Mouse (Mus musculus): ENCODE results near the gene Hrc. TPM values are rescaled to one million over a fixed set of nuclear protein-coding genes. Genes with fewer than 3 reads are reported as not detected.

Hrc gene
- polyA plus RNA-seq, 1 experiment: 0.09 TPM

DNA sequence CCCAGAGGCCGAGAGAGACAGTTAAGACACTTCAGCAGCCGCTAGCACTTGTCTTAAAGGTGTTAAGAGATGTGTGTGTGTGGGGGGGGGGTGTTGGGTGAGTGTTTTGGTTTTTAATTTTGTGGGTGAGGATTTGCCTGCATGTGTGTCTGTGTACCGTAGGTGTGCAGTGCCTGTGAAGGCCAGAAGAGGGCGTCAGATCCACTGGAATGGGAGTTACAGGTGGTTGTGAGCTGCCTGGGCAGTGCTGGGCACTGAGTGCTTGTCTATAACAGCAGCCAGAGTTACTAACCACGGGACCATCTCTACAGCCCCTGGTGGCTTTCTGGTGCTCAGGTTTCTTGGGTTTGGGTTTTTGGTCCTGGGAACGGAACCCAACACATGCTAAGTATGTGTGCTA is 3.6 kb upstream of the Hrc start:
- no peak overlapping the region for H3K27ac ChIP-seq (ENCODE audit: insufficient read depth, low read length)
- no peak overlapping the region for H3K4me3 ChIP-seq (ENCODE audit: extremely low read depth, insufficient read depth, insufficient read length)
- H3K4me1 ChIP-seq (ENCODE audit: control insufficient read depth, insufficient read depth, insufficient read length): peaks cover 9% of the 10 kb centered on the region; the same call in 1 of the 2 replicates
- H3K27me3 ChIP-seq (ENCODE audit: control insufficient read depth, insufficient read depth, low read length): no peaks in the 10 kb centered on the region
- no peak for DNase-seq (ENCODE audit: low read depth in 1 of 2, low spot score in 2 of 2)
- H3K36me3 ChIP-seq (ENCODE audit: control insufficient read depth, insufficient read depth, low read length): no peaks in the 10 kb centered on the region
- TF ChIP-seq CTCF (IDR thresholded peaks at IDR 0.05; ENCODE audit: extremely low read depth, insufficient read depth, insufficient read length, insufficient replicate concordance) (no peak), POLR2A (IDR thresholded peaks at IDR 0.05; ENCODE audit: low read depth, low read length) (no peak)
- 91% methylated on average over 6 of the region's 6 CpGs for WGBS

DNA sequence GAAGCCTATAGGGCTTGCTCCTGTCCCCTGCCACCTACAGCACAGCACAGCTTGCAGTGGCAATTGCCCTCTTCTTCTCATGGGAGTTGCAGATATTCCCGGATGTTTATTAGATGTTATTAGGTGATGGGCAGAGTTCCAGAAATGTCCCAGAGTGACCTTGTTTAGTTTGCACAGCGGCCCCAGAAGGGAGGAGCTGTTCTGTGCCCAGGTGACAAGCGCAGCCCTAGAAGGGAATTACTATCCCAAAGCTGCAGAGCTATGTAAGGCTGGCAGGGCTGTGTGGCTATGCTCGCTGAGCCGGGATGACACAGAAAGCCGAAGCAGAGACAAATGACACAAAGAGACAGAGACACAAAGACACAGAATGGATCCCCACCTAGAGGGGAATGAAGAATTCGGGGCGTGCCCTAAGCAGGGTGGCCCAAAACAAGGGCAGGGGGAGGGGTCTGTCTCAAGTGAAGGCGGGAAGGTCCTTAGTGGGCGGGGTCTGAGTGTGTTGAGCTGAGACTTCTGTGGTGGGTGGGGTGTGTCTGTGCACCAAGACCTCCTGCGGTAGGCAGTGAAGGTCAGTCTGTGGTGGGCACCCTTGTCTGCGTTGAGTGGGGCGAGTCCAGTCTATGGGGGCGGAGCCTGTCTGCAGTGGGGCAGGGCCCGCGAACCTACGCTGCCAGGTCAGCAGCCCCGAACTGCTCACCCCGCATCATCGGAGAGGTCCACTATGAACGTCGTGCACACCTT is 2.2 kb upstream of the Hrc start:
- TF ChIP-seq CTCF (IDR thresholded peaks at IDR 0.05; ENCODE audit: extremely low read depth, insufficient read depth, insufficient read length, insufficient replicate concordance) (no peak), POLR2A (IDR thresholded peaks at IDR 0.05; ENCODE audit: low read depth, low read length) (no peak)
- H3K36me3 ChIP-seq (ENCODE audit: control insufficient read depth, insufficient read depth, low read length): no peaks in the 10 kb centered on the region
- H3K27ac ChIP-seq (ENCODE audit: insufficient read depth, low read length): no peak overlapping the region
- 0 out of 2 replicates have a peak, but pooled peaks cover 2% of the 10 kb centered on the region for H3K27me3 ChIP-seq (ENCODE audit: control insufficient read depth, insufficient read depth, low read length)
- peak overlapping the region; percentile 85 for H3K4me3 ChIP-seq (ENCODE audit: extremely low read depth, insufficient read depth, insufficient read length)
- peak in 1 of 2 experiments; percentile 14 for DNase-seq (ENCODE audit: low read depth in 1 of 2, low spot score in 2 of 2)
- 12% methylated on average over 22 of the region's 22 CpGs for WGBS
- peaks cover 10% of the 10 kb centered on the region; the same call in 1 of the 2 replicates for H3K4me1 ChIP-seq (ENCODE audit: control insufficient read depth, insufficient read depth, insufficient read length)

DNA sequence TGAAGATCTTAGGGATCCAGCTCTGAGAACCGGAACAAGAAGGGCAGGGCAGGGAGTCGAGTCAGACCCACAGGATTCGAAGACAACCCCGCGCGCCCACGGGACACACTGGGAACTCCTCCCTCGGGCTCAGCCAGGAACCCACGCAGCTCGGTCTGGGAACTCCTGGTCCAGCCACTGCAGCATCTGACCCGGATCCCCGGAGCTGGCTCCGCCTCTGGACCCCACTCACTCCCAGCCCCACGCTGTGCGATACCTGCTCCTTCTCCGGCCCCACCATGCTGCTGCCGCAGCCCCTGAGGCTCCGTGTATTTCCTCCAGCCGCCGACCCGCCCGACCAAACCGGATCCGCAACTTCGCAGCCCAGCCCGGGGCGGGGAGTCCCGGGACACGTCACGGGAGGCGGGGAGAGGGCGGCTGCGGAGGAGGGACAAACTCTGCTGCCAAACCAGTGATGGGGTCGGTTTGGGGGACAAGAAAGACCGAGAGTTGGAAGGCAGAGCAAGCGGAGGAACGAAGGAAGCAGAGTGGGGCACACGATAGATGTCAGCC is 1.6 kb upstream of the Hrc start, which contains the start of gene Trpm4:
TSS of gene Trpm4 (minus strand) at position 350 of the 552 bp plus-strand sequence.
- under 1% methylated on average over 38 of the region's 38 CpGs for WGBS
- Histone ChIP-seq H3K4me3 (ENCODE audit: extremely low read depth, insufficient read depth, insufficient read length) (peak within 1 kb of the TSS; percentile 85), H3K27me3 (ENCODE audit: control insufficient read depth, insufficient read depth, low read length) (0 out of 2 replicates have a peak, but pooled peaks cover 2% of the 10 kb centered on the region), H3K36me3 (ENCODE audit: control insufficient read depth, insufficient read depth, low read length) (no peaks in the 10 kb centered on the region), H3K27ac (ENCODE audit: insufficient read depth, low read length) (peak within 1 kb of the TSS; percentile 50; the same call in 1 of the 2 replicates), H3K4me1 (ENCODE audit: control insufficient read depth, insufficient read depth, insufficient read length) (peaks cover 15% of the 10 kb centered on the region; the same call in 1 of the 2 replicates)
- no peak for TF ChIP-seq CTCF (IDR thresholded peaks at IDR 0.05; ENCODE audit: extremely low read depth, insufficient read depth, insufficient read length, insufficient replicate concordance)
- no peak for TF ChIP-seq POLR2A (IDR thresholded peaks at IDR 0.05; ENCODE audit: low read depth, low read length)
- DNase-seq (ENCODE audit: low read depth in 1 of 2, low spot score in 2 of 2): peak; percentile 47 to 82

DNA sequence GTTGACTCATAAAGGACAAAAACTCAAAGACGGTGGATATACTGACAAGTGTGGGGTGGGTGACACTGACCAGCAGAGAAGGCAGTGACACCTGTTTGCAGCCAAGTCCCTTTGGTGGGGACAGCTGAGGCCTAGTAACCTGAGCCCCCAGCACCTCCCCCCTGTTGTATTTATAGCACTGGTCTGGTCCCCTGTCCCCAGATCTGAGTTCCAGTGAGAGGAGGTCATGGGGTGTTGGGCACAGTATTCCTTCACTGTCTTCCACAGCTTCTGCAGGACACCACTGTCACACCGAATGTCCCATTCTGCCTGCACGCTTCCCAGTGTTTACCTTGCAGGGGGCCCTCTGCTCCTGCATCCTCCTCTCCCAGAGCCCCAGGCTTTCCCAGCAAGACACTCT is 485 bp upstream of the Hrc start:
- peaks cover 20% of the 10 kb centered on the region; the same call in 1 of the 2 replicates for H3K4me1 ChIP-seq (ENCODE audit: control insufficient read depth, insufficient read depth, insufficient read length)
- H3K36me3 ChIP-seq (ENCODE audit: control insufficient read depth, insufficient read depth, low read length): no peaks in the 10 kb centered on the region
- H3K4me3 ChIP-seq (ENCODE audit: extremely low read depth, insufficient read depth, insufficient read length): no peak overlapping the region
- peaks cover 11% of the 10 kb centered on the region for H3K27me3 ChIP-seq (ENCODE audit: control insufficient read depth, insufficient read depth, low read length)
- no peak for DNase-seq (ENCODE audit: low read depth in 1 of 2, low spot score in 2 of 2)
- 85% methylated on average over 3 of the region's 3 CpGs for WGBS
- TF ChIP-seq POLR2A (IDR thresholded peaks at IDR 0.05; ENCODE audit: low read depth, low read length): no peak
- no peak overlapping the region for H3K27ac ChIP-seq (ENCODE audit: insufficient read depth, low read length)

DNA sequence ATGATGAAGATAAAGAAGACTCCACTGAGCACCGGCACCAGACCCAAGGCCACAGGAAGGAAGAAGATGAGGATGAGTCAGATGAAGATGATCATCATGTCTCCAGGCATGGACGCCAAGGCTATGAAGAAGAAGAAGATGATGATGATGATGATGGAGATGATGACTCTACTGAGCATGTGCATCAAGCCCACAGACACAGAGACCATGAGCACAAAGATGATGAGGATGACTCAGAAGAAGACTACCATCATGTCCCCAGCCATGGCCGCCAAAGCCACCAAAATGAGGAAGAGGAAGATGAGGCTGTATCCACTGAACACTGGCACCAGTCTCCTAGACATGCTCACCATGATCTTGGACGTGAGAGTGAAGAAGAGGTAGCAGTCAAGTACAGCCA is 1.2 kb downstream of the Hrc start:
- H3K4me1 ChIP-seq (ENCODE audit: control insufficient read depth, insufficient read depth, insufficient read length): peaks cover 28% of the 10 kb centered on the region; the same call in 1 of the 2 replicates
- no peaks in the 10 kb centered on the region for H3K36me3 ChIP-seq (ENCODE audit: control insufficient read depth, insufficient read depth, low read length)
- WGBS: 68% methylated on average over 4 of the region's 4 CpGs
- H3K4me3 ChIP-seq (ENCODE audit: extremely low read depth, insufficient read depth, insufficient read length): no peak overlapping the region
- TF ChIP-seq POLR2A (IDR thresholded peaks at IDR 0.05; ENCODE audit: low read depth, low read length) (no peak), CTCF (IDR thresholded peaks at IDR 0.05; ENCODE audit: extremely low read depth, insufficient read depth, insufficient read length, insufficient replicate concordance) (no peak)
- DNase-seq (ENCODE audit: low read depth in 1 of 2, low spot score in 2 of 2): no peak
- no peak overlapping the region for H3K27ac ChIP-seq (ENCODE audit: insufficient read depth, low read length)
- H3K27me3 ChIP-seq (ENCODE audit: control insufficient read depth, insufficient read depth, low read length): peaks cover 15% of the 10 kb centered on the region

DNA sequence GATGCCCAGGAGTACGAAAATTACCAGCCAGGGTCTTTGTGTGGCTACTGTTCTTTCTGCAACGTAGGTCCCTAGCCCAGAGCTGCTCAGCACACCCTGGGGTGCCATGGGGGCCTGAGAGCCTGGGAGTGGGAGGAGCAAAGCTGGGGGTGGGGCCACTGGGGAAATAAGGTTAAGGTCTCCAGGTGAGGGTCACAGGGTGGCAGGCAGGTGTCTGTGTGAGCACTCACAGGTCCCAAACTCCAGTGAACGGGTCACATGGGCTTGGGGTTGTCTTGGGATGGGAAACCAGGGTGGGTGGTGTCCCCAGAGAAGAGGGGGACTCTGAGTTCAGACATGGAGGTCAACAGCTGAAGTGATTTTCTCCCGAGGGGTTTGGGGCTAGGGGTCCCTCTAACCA is 2.4 kb downstream of the Hrc start:
- WGBS: 19% methylated on average over 4 of the region's 4 CpGs
- DNase-seq (ENCODE audit: low read depth in 1 of 2, low spot score in 2 of 2): no peak
- peaks cover 15% of the 10 kb centered on the region for H3K27me3 ChIP-seq (ENCODE audit: control insufficient read depth, insufficient read depth, low read length)
- TF ChIP-seq POLR2A (IDR thresholded peaks at IDR 0.05; ENCODE audit: low read depth, low read length) (no peak), CTCF (IDR thresholded peaks at IDR 0.05; ENCODE audit: extremely low read depth, insufficient read depth, insufficient read length, insufficient replicate concordance) (no peak)
- H3K4me1 ChIP-seq (ENCODE audit: control insufficient read depth, insufficient read depth, insufficient read length): peaks cover 28% of the 10 kb centered on the region; the same call in 1 of the 2 replicates
- no peak overlapping the region for H3K4me3 ChIP-seq (ENCODE audit: extremely low read depth, insufficient read depth, insufficient read length)
- H3K36me3 ChIP-seq (ENCODE audit: control insufficient read depth, insufficient read depth, low read length): no peaks in the 10 kb centered on the region
- H3K27ac ChIP-seq (ENCODE audit: insufficient read depth, low read length): no peak overlapping the region

Measured in spleen, adult 2 months (tissue).